In genomic region chr9:52167506-52167862, GRCm38 (mm10) we compare ENCODE assay signal across 8 mouse cellular contexts. TPM values are rescaled to one million over a fixed set of nuclear protein-coding genes. Genes with fewer than 3 reads are reported as not detected.
DNase-seq lines count a peak whose midpoint lies in the region; ATAC-seq and TF ChIP-seq lines count a peak whose summit lies in the region.

No protein-coding gene starts in this region.

- WGBS in heart, embryonic 14.5 days, result 5% methylated on average over 8 of the region's 8 CpGs
- 9% methylated on average over 8 of the region's 8 CpGs for WGBS in liver, embryonic 11.5 days

- no peak for ATAC-seq in heart, embryonic 14.5 days (ENCODE audit: insufficient number of reproducible peaks, insufficient read depth, low FRiP score, low read depth)
- ATAC-seq in liver, embryonic 11.5 days (replicated peaks; ENCODE audit: low FRiP score), result no peak

- H3K9me3 ChIP-seq in heart, embryonic 14.5 days (ENCODE audit: control insufficient read depth, low read length), result no peaks in the 10 kb centered on the region
- no peaks in the 10 kb centered on the region for H3K9me3 ChIP-seq in E14TG2a.4 (ENCODE audit: low read length)
- H3K9me3 ChIP-seq in liver, embryonic 11.5 days (ENCODE audit: control insufficient read depth, low read length), result no peaks in the 10 kb centered on the region

- H3K4me3 ChIP-seq in heart, embryonic 14.5 days (ENCODE audit: control insufficient read depth in 1 of 2, insufficient read depth in 1 of 2, low read depth in 1 of 2, low read length in 2 of 2), result peak overlapping the region; percentile 76 to 77
- peak overlapping the region; percentile 86 for H3K4me3 ChIP-seq in E14TG2a.4 (replicated peaks; ENCODE audit: low read length)
- H3K4me3 ChIP-seq in liver, embryonic 11.5 days (ENCODE audit: low read depth, low read length), result peak overlapping the region; percentile 79

- DNase-seq in heart, adult 9 months (ENCODE audit: low spot score in 2 of 2), result no peak
- DNase-seq in fibroblast of lung, adult 2 months (ENCODE audit: low read depth), result peak; percentile 16
- no peak for DNase-seq in liver, embryonic 11.5 days (ENCODE audit: low spot score)
- DNase-seq in urinary bladder, adult 18-20 months (ENCODE audit: low spot score in 2 of 2), result no peak
- DNase-seq in adrenal gland, adult 8-10 months, result no peak
- DNase-seq in right cerebral cortex, postnatal 25 days, result no peak

- H3K36me3 ChIP-seq in heart, embryonic 14.5 days (ENCODE audit: control insufficient read depth, insufficient read depth, low read length), result 0 out of 2 replicates have a peak, but pooled peaks cover 5% of the 10 kb centered on the region
- no peaks in the 10 kb centered on the region for H3K36me3 ChIP-seq in E14TG2a.4 (ENCODE audit: insufficient read depth, low read length)
- H3K36me3 ChIP-seq in liver, embryonic 11.5 days (ENCODE audit: control insufficient read depth, insufficient read depth, low read length), result no peaks in the 10 kb centered on the region

- no peak for TF ChIP-seq CTCF in E14TG2a.4 (conservative IDR thresholded peaks at IDR 0.05; ENCODE audit: low read length)

- H3K27ac ChIP-seq in heart, embryonic 14.5 days (replicated peaks in 1 of 2; ENCODE audit: control insufficient read depth in 1 of 2, insufficient read depth in 1 of 2, low read depth in 2 of 2, low read length in 2 of 2), result peak overlapping the region; percentile 78 to 96
- no peak overlapping the region for H3K27ac ChIP-seq in liver, embryonic 11.5 days (ENCODE audit: low read depth, low read length)

- H3K4me1 ChIP-seq in heart, embryonic 14.5 days (ENCODE audit: control insufficient read depth in 2 of 2, insufficient read depth in 2 of 2, low read length in 2 of 2), result peaks cover 5 to 26% of the 10 kb centered on the region in 2 experiments
- peaks cover 12% of the 10 kb centered on the region for H3K4me1 ChIP-seq in E14TG2a.4 (replicated peaks; ENCODE audit: low read depth, low read length)
- H3K4me1 ChIP-seq in liver, embryonic 11.5 days (replicated peaks; ENCODE audit: control insufficient read depth, insufficient read depth, low read length), result peaks cover 8% of the 10 kb centered on the region

- no peaks in the 10 kb centered on the region for H3K27me3 ChIP-seq in heart, embryonic 14.5 days (ENCODE audit: control insufficient read depth, insufficient read depth, low read length)
- H3K27me3 ChIP-seq in E14TG2a.4 (ENCODE audit: insufficient read depth, low read length), result peaks cover 48% of the 10 kb centered on the region
- peaks cover 16% of the 10 kb centered on the region for H3K27me3 ChIP-seq in liver, embryonic 11.5 days (replicated peaks; ENCODE audit: control insufficient read depth, insufficient read depth, low read length)

- peak overlapping the region; percentile 94 for H3K9ac ChIP-seq in heart, embryonic 14.5 days (ENCODE audit: low read length)
- H3K9ac ChIP-seq in liver, embryonic 11.5 days (ENCODE audit: low read depth, low read length), result peak overlapping the region; percentile 85

- peak overlapping the region; percentile 70 for H3K4me2 ChIP-seq in heart, embryonic 14.5 days (ENCODE audit: low read length)
- peak overlapping the region; percentile 93 for H3K4me2 ChIP-seq in liver, embryonic 11.5 days

RNA-seq across cellular contexts. Expression of gene Zc3h12c, which starts 0.9 kb away (rescaled TPM):
- 4.4 and 4.6 TPM in 2 replicates for polyA plus RNA-seq in heart, embryonic 14.5 days (2014; fragmentation: Nextera tagmentation; extraction: Ambion mirVana)
- 1.6 and 1.7 TPM in 2 replicates for polyA plus RNA-seq in liver, embryonic 11.5 days (2014; fragmentation: Nextera tagmentation; extraction: Ambion mirVana)
- 10 to 100 TPM; 19.2 to 28.1 (median 22.9) TPM for total RNA-seq in adrenal gland, adult 8-10 months (2022)
